Mouse (Mus musculus): ENCODE measurements around the gene Ppp1ca. TPM values are rescaled to one million over a fixed set of nuclear protein-coding genes. Genes with fewer than 3 reads are reported as not detected.

Gene Ppp1ca
- polyA plus RNA-seq, 1 experiment from 2014 or later: 783 TPM

DNA sequence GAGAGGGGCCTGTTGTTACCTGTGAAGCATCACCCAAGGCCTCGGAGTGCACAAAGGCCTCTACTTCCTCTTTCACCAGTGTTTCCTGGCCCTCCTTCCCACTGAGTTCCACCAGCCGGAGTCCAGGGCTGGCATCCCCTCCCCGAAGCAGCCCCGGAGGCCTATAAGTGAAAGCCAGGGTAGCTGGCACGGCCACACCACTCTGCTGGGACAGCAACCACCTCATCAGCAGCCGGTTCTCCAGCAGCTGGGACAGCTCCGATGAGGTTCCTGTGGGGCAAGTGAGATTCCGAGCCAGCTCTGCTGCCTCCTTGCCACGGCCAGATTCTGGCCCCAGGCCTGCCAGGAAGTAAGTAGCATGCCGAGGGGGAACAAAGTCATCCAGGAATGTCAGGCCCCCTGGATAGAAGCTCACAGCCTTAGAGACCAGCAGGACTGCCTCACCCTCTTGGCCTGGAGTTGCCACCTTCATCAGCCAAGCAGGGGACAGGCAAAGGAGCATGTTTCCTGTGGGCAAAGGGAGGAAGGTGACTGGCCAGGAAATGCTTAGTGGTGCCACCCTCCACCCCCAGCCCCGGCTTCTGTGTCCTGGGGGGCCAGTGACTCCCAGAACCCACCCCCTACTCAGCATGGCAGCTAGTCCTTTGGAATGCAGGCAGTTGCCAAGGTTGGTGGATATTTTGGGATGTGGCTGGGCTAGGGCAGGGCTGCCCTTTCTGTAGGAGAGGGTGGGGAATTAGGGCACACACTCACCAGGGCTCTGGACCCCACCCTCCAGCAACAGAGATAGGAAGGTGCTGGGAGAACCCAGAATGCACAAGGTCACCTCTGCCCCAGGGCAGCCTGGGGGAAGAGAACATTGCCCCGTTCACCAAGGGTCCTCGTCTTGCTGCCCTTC lies 20.2 kb upstream of the Ppp1ca start:
- ATAC-seq (ENCODE audit: insufficient number of reproducible peaks, insufficient read depth, low FRiP score, low TSS enrichment): no peak
- H3K36me3 ChIP-seq: no peaks in the 10 kb centered on the region
- 0 out of 2 replicates have a peak overlapping the region, but pooled peaks have one; percentile 9 for H3K9ac ChIP-seq
- H3K4me2 ChIP-seq (replicated peaks): no peak overlapping the region
- 58% methylated on average over 13 of the region's 13 CpGs for WGBS
- no peak overlapping the region for H3K4me3 ChIP-seq
- no peaks in the 10 kb centered on the region for H3K27me3 ChIP-seq
- H3K27ac ChIP-seq: 0 out of 2 replicates have a peak overlapping the region, but pooled peaks have one; percentile 4
- H3K4me1 ChIP-seq: peaks cover 14% of the 10 kb centered on the region; the same call in 1 of the 2 replicates
- no peaks in the 10 kb centered on the region for H3K9me3 ChIP-seq

DNA sequence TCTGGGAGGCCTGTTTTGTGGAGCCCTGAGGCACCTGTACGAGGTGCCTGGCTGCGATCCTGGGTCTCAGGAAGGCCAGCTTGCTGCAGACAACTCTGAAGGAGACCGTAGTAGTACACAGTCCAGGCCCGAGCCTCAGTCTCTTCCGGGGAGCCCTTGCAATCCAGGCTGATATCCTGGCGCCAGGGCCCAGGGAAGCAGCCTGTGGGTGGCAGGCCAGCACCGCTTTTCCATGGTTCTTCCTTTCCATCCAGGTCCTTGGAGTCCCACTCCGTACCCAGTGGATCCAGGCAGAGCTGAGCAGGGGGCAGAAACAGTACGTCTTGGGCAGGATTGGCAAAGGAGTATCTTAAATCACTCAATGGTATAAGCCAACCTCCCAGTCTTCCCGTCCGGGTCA lies 18.9 kb upstream of the Ppp1ca start:
- Histone ChIP-seq H3K27me3 (no peaks in the 10 kb centered on the region), H3K4me3 (no peak overlapping the region), H3K9me3 (no peaks in the 10 kb centered on the region), H3K4me2 (replicated peaks) (no peak overlapping the region), H3K27ac (no peak overlapping the region), H3K4me1 (peaks cover 14% of the 10 kb centered on the region; the same call in 1 of the 2 replicates), H3K9ac (peak overlapping the region; percentile 4; the same call in 1 of the 2 replicates), H3K36me3 (no peaks in the 10 kb centered on the region)
- 54% methylated on average over 11 of the region's 11 CpGs for WGBS
- ATAC-seq (ENCODE audit: insufficient number of reproducible peaks, insufficient read depth, low FRiP score, low TSS enrichment): no peak

DNA sequence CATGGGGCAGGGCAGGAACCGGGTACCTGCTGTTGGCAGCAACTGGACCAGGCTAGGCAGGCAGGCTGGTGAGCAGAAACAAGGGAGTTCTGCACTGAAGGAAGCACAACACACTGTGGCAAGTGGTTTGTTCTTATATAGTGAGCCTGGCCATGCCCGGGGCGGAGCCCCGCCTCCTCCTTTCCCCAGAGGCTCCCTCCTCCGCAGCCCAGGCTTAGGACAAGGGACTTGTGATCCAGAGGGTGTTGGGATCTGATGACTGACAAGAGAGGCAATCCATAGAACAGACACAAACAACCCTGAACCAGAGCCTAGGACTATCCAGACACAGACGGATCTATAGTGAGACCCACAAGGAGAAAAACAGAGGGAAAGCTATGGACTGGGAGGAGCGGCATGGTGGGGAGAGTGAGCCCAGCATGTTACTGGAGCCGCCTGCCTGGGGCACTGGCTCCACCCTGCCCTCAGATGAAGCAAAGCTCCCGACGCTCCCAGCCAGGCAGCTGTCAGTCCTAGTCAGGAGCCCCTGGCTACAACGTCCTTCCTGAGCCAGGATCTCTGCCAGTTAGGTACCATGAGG lies 16.4 kb upstream of the Ppp1ca start, which contains the start of gene Carns1:
Carns1 (minus strand) TSS at position 112 of the 580 bp plus-strand sequence.
- 3% methylated on average over 11 of the region's 11 CpGs for WGBS
- Histone ChIP-seq H3K36me3 (no peaks in the 10 kb centered on the region), H3K27ac (no peak within 1 kb of the TSS), H3K4me2 (replicated peaks) (peak within 1 kb of the TSS; percentile 33), H3K4me1 (peaks cover 9% of the 10 kb centered on the region; the same call in 1 of the 2 replicates), H3K27me3 (no peaks in the 10 kb centered on the region), H3K9me3 (no peaks in the 10 kb centered on the region), H3K4me3 (no peak within 1 kb of the TSS), H3K9ac (no peak within 1 kb of the TSS)
- peak; percentile 53; the same call in 1 of the 2 replicates for ATAC-seq (ENCODE audit: insufficient number of reproducible peaks, insufficient read depth, low FRiP score, low TSS enrichment)

DNA sequence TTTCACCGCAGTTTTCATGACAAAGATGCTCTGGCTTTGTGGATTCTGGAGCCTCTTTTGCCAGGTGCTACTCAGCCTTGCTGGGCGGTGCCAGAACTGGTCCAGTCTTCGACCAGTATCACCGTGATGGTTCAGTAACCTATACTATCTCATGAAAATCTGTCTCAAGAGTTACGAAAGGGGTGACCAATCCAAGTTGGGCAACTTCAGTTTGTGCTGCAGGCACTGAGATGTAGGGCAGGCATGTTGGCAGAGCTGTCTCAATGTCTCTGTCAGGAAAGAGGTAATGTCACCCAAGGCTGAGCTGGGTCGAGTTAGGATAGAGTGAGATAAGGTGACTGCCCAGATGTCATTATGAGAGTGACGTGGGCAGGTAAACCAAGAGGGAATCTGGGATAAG lies 11.5 kb upstream of the Ppp1ca start:
- 87% methylated on average over 7 of the region's 7 CpGs for WGBS
- Histone ChIP-seq H3K9ac (no peak overlapping the region), H3K4me2 (replicated peaks) (no peak overlapping the region), H3K4me1 (peaks cover 9% of the 10 kb centered on the region), H3K36me3 (no peaks in the 10 kb centered on the region), H3K27me3 (no peaks in the 10 kb centered on the region), H3K9me3 (no peaks in the 10 kb centered on the region), H3K27ac (no peak overlapping the region), H3K4me3 (no peak overlapping the region)
- ATAC-seq (ENCODE audit: insufficient number of reproducible peaks, insufficient read depth, low FRiP score, low TSS enrichment): no peak

DNA sequence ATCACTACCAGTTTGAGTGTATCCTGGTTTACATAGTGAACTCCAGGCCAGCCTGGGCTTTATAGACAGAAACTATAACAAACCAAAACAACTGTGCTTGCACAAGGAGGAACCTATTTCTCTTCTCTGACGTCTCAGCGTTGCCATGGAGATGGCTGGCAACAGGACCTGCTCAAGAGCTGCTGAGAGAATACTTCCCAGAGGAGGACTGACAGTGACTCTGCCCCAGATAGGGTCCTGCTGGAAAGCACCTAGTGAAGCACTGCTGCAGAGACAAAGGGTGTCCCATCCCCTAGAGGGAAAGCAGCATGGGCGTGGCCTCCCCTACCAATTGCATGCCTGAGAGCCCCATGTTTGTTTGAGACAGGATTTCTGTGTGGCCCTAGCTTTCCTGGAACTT lies 10.0 kb upstream of the Ppp1ca start:
- Histone ChIP-seq H3K4me1 (peaks cover 13% of the 10 kb centered on the region; the same call in 1 of the 2 replicates), H3K4me3 (no peak overlapping the region), H3K9me3 (no peaks in the 10 kb centered on the region), H3K4me2 (replicated peaks) (no peak overlapping the region), H3K27ac (no peak overlapping the region), H3K27me3 (no peaks in the 10 kb centered on the region), H3K36me3 (no peaks in the 10 kb centered on the region), H3K9ac (no peak overlapping the region)
- no peak for ATAC-seq (ENCODE audit: insufficient number of reproducible peaks, insufficient read depth, low FRiP score, low TSS enrichment)
- WGBS: 39% methylated on average over 3 of the region's 3 CpGs

DNA sequence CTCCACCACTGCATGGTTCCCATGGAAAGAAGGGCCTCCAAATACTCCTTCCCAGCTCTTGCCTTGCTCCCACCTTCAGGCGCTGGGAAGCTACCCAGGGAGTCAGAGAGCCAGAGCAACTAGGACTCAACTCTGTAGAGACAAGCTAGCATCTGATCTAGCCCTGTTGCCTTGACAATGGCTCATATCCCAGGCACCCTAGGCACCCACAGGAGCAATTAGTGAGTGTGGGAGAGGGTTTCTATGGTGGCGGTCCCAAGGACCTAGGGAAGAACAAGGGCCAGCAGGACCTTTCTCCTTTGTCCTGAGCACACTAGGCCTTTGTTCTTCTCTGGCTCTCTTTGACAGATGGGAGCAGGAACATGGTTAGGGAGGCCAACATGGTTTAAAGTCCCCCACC lies 8.2 kb upstream of the Ppp1ca start:
- Histone ChIP-seq H3K4me3 (no peak overlapping the region), H3K9ac (no peak overlapping the region), H3K4me1 (peaks cover 13% of the 10 kb centered on the region; the same call in 1 of the 2 replicates), H3K4me2 (replicated peaks) (no peak overlapping the region), H3K36me3 (no peaks in the 10 kb centered on the region), H3K9me3 (no peaks in the 10 kb centered on the region), H3K27me3 (no peaks in the 10 kb centered on the region), H3K27ac (no peak overlapping the region)
- no peak for ATAC-seq (ENCODE audit: insufficient number of reproducible peaks, insufficient read depth, low FRiP score, low TSS enrichment)
- 65% methylated on average over 2 of the region's 2 CpGs for WGBS

DNA sequence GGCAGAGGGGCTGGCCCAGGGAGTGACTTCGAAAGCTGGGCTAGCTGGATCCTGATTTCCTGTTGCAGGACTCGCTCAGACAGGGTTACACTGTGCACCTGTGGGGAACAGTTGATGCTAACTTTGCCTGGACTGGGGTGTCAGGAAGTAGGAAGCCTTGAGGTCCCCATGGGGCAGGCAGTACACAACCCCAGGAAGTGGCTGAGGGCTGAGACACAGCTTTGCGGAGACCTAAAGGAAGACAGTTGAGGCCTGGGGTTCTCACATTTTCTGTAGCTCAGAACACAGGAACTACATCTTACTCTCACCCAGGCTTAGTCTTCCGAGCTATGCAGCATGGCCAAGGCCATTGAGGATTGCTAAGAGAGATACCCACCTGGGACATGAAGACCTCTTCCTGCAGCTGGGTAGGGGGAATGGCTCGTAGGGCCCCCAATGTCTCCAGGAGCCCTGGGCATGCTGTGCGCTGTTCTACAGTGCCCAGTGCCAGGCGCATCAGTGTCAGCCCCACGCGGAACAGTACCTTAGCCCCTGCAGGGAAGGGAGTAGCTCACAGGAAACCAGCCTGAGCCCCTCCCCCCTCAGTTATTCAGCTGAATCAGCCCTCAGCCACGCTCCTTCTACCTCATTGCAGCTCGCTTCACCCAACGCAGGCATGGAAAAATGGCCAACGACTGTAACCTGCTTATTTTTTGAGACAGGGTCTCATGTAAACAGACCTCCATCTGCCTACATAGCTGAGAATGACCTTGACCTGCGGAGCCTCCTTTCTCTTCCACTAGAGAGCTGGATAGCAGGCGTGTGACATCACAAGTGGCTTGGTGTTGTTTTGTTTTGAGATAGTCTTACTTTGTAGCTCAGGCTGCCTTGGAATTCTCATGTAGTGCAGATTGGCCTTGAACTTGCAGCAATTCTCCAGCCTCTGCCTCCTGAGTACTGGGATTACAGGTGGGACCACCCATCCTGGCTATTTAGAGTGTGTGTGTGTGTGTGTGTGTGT lies 6.6 kb upstream of the Ppp1ca start:
- Histone ChIP-seq H3K4me1 (peaks cover 13% of the 10 kb centered on the region; the same call in 1 of the 2 replicates), H3K4me3 (no peak overlapping the region), H3K36me3 (no peaks in the 10 kb centered on the region), H3K9me3 (no peaks in the 10 kb centered on the region), H3K27ac (no peak overlapping the region), H3K4me2 (replicated peaks) (no peak overlapping the region), H3K27me3 (no peaks in the 10 kb centered on the region), H3K9ac (no peak overlapping the region)
- ATAC-seq (ENCODE audit: insufficient number of reproducible peaks, insufficient read depth, low FRiP score, low TSS enrichment): no peak
- 56% methylated on average over 15 of the region's 15 CpGs for WGBS

DNA sequence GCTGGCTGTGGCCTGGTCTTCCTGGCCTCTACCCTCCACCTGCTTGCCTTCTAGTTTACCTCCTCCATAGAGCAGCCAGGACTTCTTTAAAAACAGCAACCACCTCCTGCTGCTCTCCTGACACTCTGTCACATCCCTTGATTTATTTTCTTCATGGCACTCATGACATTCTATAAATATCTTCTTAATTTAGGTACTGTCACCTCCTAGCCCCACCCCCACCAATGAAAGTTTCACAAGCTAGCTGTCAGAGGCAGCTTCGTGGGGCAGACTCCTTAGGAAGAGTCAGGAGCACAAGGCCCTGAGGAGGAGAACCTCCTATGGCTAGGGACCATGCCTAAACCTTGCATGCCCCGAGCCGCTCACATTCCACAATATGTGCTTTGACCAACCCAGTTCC lies 4.6 kb upstream of the Ppp1ca start:
- 74% methylated on average over 3 of the region's 3 CpGs for WGBS
- ATAC-seq (ENCODE audit: insufficient number of reproducible peaks, insufficient read depth, low FRiP score, low TSS enrichment): no peak

DNA sequence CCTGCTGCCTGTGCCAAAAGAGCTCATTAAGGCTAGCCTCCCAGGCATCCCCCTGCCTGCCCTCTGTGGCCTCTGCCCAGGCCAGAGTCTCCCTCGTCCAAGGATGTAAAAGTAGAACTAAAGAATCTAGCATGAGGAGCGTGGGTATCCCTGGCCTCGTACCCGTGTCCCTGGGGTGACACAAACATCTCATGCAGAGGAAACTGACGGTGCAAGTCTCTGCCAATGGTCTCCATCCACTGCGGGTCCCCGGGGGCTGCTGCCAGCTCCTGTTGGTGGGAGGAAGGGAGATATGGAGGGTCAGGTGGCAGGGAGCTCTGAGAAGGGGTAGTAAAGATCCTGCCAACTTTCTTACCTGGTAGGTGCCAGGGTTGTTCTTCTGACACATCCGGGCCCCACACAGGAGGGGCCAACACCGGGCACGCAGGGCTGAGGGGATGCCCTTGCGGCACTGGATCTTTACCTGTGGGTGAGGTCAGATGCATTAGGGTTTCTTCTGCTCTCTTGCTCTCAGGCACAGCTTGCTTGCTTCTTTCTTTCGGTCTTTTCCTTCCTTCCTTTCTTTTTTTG lies 2.7 kb upstream of the Ppp1ca start:
- H3K9ac ChIP-seq: no peak overlapping the region
- H3K4me2 ChIP-seq (replicated peaks): no peak overlapping the region
- H3K4me3 ChIP-seq: no peak overlapping the region
- H3K27ac ChIP-seq: no peak overlapping the region
- peaks cover 26% of the 10 kb centered on the region for H3K4me1 ChIP-seq
- no peaks in the 10 kb centered on the region for H3K9me3 ChIP-seq
- ATAC-seq (ENCODE audit: insufficient number of reproducible peaks, insufficient read depth, low FRiP score, low TSS enrichment): no peak
- H3K36me3 ChIP-seq: peaks cover 12% of the 10 kb centered on the region
- 87% methylated on average over 12 of the region's 12 CpGs for WGBS
- no peaks in the 10 kb centered on the region for H3K27me3 ChIP-seq

More for the DNA sequence above, 4.6 kb upstream of the Ppp1ca start:
- Histone ChIP-seq H3K4me2 (replicated peaks) (no peak overlapping the region), H3K4me1 (peaks cover 13% of the 10 kb centered on the region; the same call in 1 of the 2 replicates), H3K36me3 (no peaks in the 10 kb centered on the region), H3K4me3 (no peak overlapping the region), H3K27ac (no peak overlapping the region), H3K9ac (no peak overlapping the region), H3K9me3 (no peaks in the 10 kb centered on the region), H3K27me3 (no peaks in the 10 kb centered on the region)

DNA sequence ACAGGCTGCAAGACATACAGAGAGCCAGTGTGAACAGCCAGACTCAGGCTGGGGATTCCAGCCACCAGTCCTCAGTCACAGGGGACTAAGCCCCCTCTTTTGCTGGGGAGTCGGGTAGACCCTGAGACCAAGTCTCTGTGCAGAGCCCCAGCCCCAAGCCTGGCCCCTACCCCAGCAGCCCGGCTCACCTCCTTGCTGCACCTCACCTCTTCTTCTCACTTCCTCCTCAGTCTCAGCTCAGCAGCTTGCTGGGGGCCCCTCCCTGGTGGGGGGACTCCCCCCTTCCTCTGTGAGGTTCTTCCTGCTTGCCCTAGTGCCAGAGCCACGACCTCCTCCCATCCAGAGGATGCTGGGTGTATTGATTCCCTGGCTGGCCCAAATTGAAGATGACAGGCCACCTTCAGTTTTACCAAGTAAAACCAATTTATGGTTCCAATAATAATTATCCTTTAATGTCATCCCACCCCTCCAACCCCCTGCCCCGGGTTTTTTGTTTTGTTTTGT lies 982 bp upstream of the Ppp1ca start, which contains the start of gene Tbc1d10c:
Tbc1d10c (minus strand) TSS at position 454 of the 504 bp plus-strand sequence.
- H3K36me3 ChIP-seq: peaks cover 30% of the 10 kb centered on the region
- H3K9ac ChIP-seq: peak within 1 kb of the TSS; percentile 95
- no peaks in the 10 kb centered on the region for H3K27me3 ChIP-seq
- WGBS: 61% methylated on average over 4 of the region's 4 CpGs
- ATAC-seq (ENCODE audit: insufficient number of reproducible peaks, insufficient read depth, low FRiP score, low TSS enrichment): no peak
- H3K27ac ChIP-seq: peak within 1 kb of the TSS; percentile 96
- H3K4me2 ChIP-seq (replicated peaks): peak within 1 kb of the TSS; percentile 90
- no peaks in the 10 kb centered on the region for H3K9me3 ChIP-seq
- H3K4me1 ChIP-seq: peaks cover 13% of the 10 kb centered on the region
- H3K4me3 ChIP-seq: peak within 1 kb of the TSS; percentile 68
